Mouse (Mus musculus) hindbrain, embryonic 12.5 days (tissue): Measurements from ENCODE around the gene Myl6b. TPM values are rescaled to one million over a fixed set of nuclear protein-coding genes. Genes with fewer than 3 reads are reported as not detected.
"Not testable (repeated sequence)": the region's sequence is repeated elsewhere in the genome, so short reads cannot be mapped to it uniquely, and the experiment has no call there.

Experiments used
- ATAC-seq: fragments of 200-750 bp; cut with Nextera tagmentation; 2 replicates; pipeline ENCODE4 v1.8.0; 2017; ENCODE audit warnings: moderate TSS enrichment; ENCODE audit not compliant: low FRiP score
- H3K27ac ChIP-seq: fragments of 300-500 bp; sonication (generic); 2 replicates; pipeline ENCODE4 v1.5.1; 2016; ENCODE audit warnings: mild to moderate bottlenecking
- H3K27me3 ChIP-seq: fragments of 300-500 bp; sonication (generic); 2 replicates; pipeline ENCODE4 v1.6.1; 2016; ENCODE audit warnings: mild to moderate bottlenecking
- H3K36me3 ChIP-seq: fragments of 300-500 bp; sonication (generic); 2 replicates; pipeline ENCODE4 v1.6.1; 2016; ENCODE audit warnings: mild to moderate bottlenecking
- H3K4me1 ChIP-seq: fragments of 300-500 bp; sonication (generic); 2 replicates; pipeline ENCODE4 v1.6.1; 2016
- H3K4me2 ChIP-seq: fragments of 300-500 bp; sonication (generic); replicated peaks from 2 replicates; pipeline ENCODE4 v1.6.1; 2016; ENCODE audit warnings: mild to moderate bottlenecking
- H3K4me3 ChIP-seq: fragments of 300-500 bp; sonication (generic); 2 replicates; pipeline ENCODE4 v1.5.1; 2016; ENCODE audit warnings: mild to moderate bottlenecking
- H3K9ac ChIP-seq: fragments of 300-500 bp; sonication (generic); 2 replicates; pipeline ENCODE4 v1.6.1; 2016; ENCODE audit warnings: mild to moderate bottlenecking, moderate library complexity
- H3K9me3 ChIP-seq: fragments of 300-500 bp; sonication (generic); replicated peaks from 2 replicates; pipeline ENCODE4 v1.6.1; 2016; ENCODE audit warnings: mild to moderate bottlenecking
- WGBS: fragments of 180-500 bp; shearing (Covaris S2); methylation state at CpG from one replicate; pipeline ENCODE4 v1.1.7; 2016; 5-methylcytosine and 5-hydroxymethylcytosine counted together
- polyA plus RNA-seq: library from polyadenylated mRNA; unstranded; fragments of >200 nt; fragmentation: Nextera tagmentation; extraction: Ambion mirVana; gene quantifications from 2 replicates; pipeline ENCODE4 v1.2.1, GENCODE M21; 2016

Gene Myl6b
- polyA plus RNA-seq, 1 experiment from 2014 or later = 2.9 TPM

DNA sequence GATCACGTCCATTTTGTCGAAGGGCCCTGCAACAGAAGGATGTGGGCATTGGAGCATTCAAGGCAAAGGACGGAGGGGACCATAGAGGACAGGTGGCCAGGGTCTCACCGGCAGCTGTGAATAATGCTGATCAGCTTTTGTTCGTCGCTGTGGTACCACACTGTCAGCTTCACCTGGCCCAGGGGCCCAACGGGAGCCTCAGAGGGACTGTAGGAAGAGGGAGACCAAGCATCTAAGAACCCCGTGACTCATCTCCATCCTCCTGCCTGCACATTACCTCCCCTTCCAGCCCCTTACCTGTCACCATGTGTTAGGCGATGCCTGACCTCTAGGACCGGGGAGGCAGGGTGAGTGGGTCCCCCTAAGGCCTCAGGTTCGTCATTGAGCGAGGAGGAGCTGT, 13.3 kb upstream of the Myl6b start:
- Histone ChIP-seq H3K4me1 (no peaks in the 10 kb centered on the region), H3K27ac (no peak overlapping the region), H3K27me3 (peaks cover 19% of the 10 kb centered on the region), H3K4me3 (no peak overlapping the region), H3K9me3 (no peaks in the 10 kb centered on the region), H3K9ac (no peak overlapping the region), H3K4me2 (no peak overlapping the region), H3K36me3 (peaks cover 26% of the 10 kb centered on the region)
- ATAC-seq = no peak
- WGBS = 79% methylated on average over 12 of the region's 12 CpGs

DNA sequence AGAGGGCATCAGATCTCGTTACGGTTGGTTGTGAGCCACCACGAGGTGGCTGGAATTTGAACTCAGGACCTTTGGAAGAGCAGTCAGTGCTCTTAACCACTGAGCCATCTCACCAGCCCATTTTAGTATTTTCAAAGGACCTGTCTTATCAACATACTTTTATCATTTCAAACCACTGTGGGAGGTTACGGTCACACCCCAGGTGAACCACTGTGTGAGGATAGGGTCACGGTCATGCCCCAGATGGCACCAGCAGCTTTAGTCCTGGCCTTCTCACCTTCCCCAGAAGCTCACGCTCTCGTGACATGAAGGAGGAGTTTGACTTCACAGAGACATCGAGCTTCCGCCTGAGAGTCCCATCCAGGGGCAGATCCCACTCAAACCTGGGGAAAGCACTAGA, 12.7 kb upstream of the Myl6b start:
- Histone ChIP-seq H3K9ac (no peak overlapping the region), H3K9me3 (no peaks in the 10 kb centered on the region), H3K4me1 (no peaks in the 10 kb centered on the region), H3K27me3 (peaks cover 14% of the 10 kb centered on the region), H3K4me3 (no peak overlapping the region), H3K27ac (no peak overlapping the region), H3K4me2 (no peak overlapping the region), H3K36me3 (peaks cover 20% of the 10 kb centered on the region)
- 91% methylated on average over 9 of the region's 9 CpGs for WGBS
- no peak for ATAC-seq

DNA sequence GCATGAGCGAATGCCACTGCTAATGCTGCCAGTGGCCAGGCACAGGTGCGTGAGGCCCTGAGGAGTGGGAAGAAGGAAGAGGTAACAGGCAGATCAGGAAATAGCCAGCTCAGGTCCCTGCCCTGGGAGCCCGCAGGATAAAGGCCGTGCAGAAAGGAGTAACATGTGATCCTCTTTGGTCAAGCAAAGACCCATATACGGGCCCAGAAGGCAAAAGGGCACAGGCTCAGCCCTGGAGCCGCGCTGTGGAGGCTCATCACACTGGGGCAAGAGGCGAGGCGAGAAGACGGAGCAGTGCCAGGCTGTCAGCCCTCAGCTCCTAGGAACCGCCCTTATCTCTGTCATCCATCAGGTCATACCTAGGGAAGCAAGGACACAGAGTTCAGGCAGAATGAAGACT, 11.8 kb upstream of the Myl6b start:
- WGBS = 85% methylated on average over 11 of the region's 11 CpGs
- Histone ChIP-seq H3K4me3 (no peak overlapping the region), H3K36me3 (peaks cover 15% of the 10 kb centered on the region), H3K9ac (no peak overlapping the region), H3K27me3 (peaks cover 5% of the 10 kb centered on the region), H3K9me3 (no peaks in the 10 kb centered on the region), H3K4me1 (no peaks in the 10 kb centered on the region), H3K27ac (no peak overlapping the region), H3K4me2 (no peak overlapping the region)
- no peak for ATAC-seq

DNA sequence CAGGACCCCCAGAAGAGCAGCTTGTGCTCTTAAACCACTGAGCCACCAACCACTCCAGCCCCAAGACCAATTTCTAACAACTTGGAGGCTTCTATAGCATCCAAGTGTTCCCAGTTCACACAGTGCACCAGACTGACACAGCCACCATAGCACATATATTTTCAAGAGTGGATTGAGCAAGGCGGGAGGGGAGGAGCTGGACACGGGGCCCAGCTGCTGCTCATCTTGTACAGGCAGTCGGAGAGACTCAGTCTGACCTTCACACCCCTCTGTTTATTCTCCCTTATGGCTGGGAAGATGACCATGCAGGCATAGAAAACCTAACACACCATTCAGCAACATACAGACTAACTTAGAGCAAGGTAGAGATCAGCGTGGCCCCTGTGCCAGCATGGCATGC, 11.3 kb upstream of the Myl6b start:
- Histone ChIP-seq H3K27ac (no peak overlapping the region), H3K4me1 (no peaks in the 10 kb centered on the region), H3K4me3 (no peak overlapping the region), H3K4me2 (no peak overlapping the region), H3K36me3 (peaks cover 11% of the 10 kb centered on the region; the same call in 1 of the 2 replicates), H3K9me3 (no peaks in the 10 kb centered on the region), H3K9ac (no peak overlapping the region), H3K27me3 (peaks cover under 1% of the 10 kb centered on the region; the same call in 1 of the 2 replicates)
- WGBS = 90% methylated on average over 4 of the region's 4 CpGs
- ATAC-seq = no peak

DNA sequence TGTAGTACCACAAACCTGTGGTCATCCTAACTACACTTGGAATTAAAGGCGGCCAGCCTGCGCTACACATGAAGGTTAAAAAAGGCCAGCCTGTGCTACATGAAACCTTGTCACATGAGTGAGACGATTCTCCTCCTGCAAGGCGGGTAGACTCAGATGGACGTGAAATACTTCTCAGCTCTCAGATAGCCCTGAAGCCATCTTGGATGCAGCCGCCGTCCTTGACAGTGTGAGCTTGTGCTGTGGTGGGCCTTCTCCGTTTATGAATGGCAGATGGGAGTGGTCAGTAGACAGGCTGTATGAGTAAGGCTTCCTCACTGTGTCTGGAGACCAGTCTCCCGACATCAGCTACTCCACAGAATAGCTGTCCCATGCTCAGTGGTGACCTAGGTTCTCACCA, 10.7 kb upstream of the Myl6b start:
- Histone ChIP-seq H3K36me3 (peaks cover 11% of the 10 kb centered on the region; the same call in 1 of the 2 replicates), H3K4me2 (no peak overlapping the region), H3K4me1 (no peaks in the 10 kb centered on the region), H3K9me3 (no peaks in the 10 kb centered on the region), H3K27me3 (no peaks in the 10 kb centered on the region), H3K27ac (no peak overlapping the region), H3K9ac (no peak overlapping the region), H3K4me3 (no peak overlapping the region)
- no peak for ATAC-seq
- WGBS = 89% methylated on average over 9 of the region's 9 CpGs

DNA sequence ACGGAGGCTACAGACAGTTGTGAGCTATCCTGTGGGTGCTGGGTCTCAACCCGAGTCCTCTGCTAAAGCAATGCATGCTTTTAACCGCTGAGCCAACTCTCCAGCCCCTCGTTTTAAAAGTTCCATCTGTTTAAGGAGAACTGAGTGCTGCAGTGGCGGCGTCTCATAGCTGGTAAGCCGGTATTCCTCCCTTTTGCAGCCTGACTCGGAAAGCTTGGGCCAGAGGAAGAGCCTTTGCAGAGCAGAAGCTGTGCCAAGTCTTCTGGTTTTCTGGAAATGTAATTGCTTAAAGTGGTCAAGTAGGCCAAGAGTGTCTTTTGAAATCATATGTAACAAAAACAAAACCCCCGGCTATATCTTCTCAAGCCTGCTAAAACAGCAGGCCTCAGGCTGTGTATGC, 9.8 kb upstream of the Myl6b start:
- 83% methylated on average over 9 of the region's 9 CpGs for WGBS
- Histone ChIP-seq H3K4me3 (no peak overlapping the region), H3K27ac (no peak overlapping the region), H3K4me2 (no peak overlapping the region), H3K36me3 (peaks cover 11% of the 10 kb centered on the region; the same call in 1 of the 2 replicates), H3K27me3 (no peaks in the 10 kb centered on the region), H3K4me1 (no peaks in the 10 kb centered on the region), H3K9ac (no peak overlapping the region), H3K9me3 (no peaks in the 10 kb centered on the region)
- no peak for ATAC-seq

DNA sequence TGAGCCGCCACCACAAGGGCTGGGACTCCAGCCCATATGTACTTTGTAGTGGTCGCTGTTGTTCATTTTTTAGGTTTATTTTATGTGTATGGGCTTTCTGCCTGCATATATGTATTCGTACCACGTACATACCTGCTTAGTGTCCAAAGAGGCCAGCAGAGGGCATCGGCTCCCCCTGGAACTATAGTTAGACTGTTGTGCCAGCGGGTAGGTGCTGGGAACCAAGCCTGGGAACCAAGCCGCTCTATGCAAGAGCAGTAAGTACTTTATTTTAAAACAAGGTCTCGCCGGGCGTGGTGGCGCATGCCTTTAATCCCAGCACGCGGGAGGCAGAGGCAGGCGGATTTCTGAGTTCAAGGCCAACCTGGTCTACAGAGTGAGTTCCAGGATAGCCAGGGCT, 7.5 kb upstream of the Myl6b start:
- WGBS = 93% methylated on average over 14 of the region's 14 CpGs
- ATAC-seq = no peak
- Histone ChIP-seq H3K27ac (no peak overlapping the region), H3K27me3 (no peaks in the 10 kb centered on the region), H3K36me3 (peaks cover 11% of the 10 kb centered on the region; the same call in 1 of the 2 replicates), H3K4me2 (no peak overlapping the region), H3K9ac (no peak overlapping the region), H3K9me3 (no peaks in the 10 kb centered on the region), H3K4me1 (no peaks in the 10 kb centered on the region), H3K4me3 (no peak overlapping the region)

DNA sequence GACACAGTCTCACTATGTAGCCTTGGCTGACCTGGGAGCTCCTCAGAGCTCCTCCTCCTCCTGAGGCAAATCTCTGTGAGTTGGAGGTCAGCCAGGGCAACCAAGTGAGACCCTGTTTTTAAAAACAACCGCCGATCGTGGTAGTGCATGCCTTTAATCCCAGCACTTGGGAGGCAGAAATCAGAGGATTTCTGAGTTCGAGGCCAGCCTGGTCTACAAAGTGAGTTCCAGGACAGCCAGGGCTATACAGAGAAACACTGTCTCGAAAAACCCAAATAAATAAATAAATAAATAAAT, 6.8 kb upstream of the Myl6b start:
- WGBS = 92% methylated on average over 5 of the region's 5 CpGs
- not testable (repeated sequence) for H3K9me3 ChIP-seq, H3K27me3 ChIP-seq, H3K27ac ChIP-seq, H3K9ac ChIP-seq, H3K36me3 ChIP-seq, H3K4me2 ChIP-seq, H3K4me1 ChIP-seq, H3K4me3 ChIP-seq, ATAC-seq

DNA sequence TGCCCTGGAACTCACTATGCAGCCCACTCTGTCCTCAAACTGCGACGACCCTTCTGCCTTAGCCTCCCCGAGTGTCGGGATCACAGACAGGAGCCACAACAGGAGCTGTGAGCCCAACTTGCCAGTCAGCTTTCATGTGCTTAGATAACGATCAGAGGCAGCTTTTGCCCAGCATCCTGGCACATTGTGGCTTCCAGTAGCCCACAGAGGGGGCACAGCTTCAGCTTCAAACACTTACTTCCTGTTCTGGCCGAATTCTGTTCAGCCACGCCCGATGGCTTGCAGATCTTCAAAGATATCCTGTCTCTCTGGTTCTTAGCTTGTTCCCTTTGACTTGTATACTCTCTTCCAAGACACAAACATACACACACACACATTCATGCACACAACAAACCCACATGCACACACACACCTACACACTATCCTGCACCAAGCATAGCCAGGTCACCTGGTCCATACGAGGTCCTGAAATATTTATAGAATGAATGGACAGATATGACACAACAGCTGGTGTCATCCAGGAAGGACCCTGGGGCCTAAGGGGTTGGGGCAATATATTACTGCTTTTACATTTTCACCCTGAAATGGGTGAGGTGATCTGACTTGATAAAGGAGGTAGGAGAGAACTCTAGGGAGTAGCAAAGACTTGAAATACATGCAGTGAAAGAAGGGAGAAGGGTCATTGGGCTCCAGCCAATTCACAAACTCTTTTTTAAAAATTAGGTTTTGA, 6.3 kb upstream of the Myl6b start:
- Histone ChIP-seq H3K36me3 (0 out of 2 replicates have a peak, but pooled peaks cover 3% of the 10 kb centered on the region), H3K9me3 (no peaks in the 10 kb centered on the region), H3K27me3 (no peaks in the 10 kb centered on the region), H3K27ac (no peak overlapping the region), H3K4me3 (no peak overlapping the region), H3K9ac (no peak overlapping the region; the same call in 1 of the 2 replicates), H3K4me1 (no peaks in the 10 kb centered on the region), H3K4me2 (no peak overlapping the region)
- 83% methylated on average over 9 of the region's 9 CpGs for WGBS
- no peak for ATAC-seq

DNA sequence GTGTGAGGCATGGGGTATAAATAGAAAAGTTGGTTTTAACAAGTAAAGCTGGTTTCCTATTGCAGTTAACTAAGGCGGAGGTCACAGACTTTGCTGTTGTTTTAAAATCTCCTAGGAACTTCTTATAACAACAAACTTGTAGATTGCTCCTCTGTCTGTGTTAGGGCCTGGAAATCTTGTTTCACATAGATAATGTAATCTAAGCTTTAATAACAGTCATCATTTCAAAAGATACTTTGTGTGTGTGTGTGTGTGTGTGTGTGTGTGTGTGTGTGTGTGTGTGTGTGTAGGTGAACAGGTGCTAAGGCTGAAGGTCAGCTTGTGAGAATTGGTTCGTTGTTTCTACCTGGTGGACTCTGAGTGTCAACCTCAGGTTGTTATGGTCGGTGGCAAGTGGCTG, 5.5 kb upstream of the Myl6b start:
- H3K27ac ChIP-seq = no peak overlapping the region
- H3K9me3 ChIP-seq = no peaks in the 10 kb centered on the region
- no peak overlapping the region for H3K4me2 ChIP-seq
- peaks cover 3% of the 10 kb centered on the region; the same call in 1 of the 2 replicates for H3K4me1 ChIP-seq
- H3K27me3 ChIP-seq = no peaks in the 10 kb centered on the region
- H3K36me3 ChIP-seq = no peaks in the 10 kb centered on the region
- 90% methylated on average over 3 of the region's 3 CpGs for WGBS
- H3K9ac ChIP-seq = no peak overlapping the region
- no peak for ATAC-seq
- H3K4me3 ChIP-seq = no peak overlapping the region

DNA sequence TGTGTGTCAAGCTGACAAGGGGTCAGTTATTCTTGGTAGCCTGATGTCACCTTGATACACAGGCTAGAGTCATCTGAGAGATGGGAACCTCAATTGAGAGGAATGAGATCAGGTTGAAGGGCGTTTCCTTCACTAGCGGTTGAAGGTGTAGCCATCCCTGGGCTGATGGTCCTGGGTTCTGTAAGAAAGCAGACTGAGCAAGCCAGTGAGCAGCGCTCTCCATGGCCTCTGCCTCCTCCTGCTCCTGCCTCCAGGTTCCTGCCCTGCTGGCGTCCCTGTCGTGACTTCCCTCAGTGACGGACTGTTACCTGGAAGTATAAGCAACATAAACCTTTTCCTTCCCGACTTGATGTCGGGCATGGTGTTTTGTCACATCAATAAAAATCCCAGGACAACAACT, 5.0 kb upstream of the Myl6b start:
- Histone ChIP-seq H3K4me1 (peaks cover 3% of the 10 kb centered on the region; the same call in 1 of the 2 replicates), H3K4me3 (no peak overlapping the region), H3K9me3 (no peaks in the 10 kb centered on the region), H3K9ac (no peak overlapping the region), H3K4me2 (no peak overlapping the region), H3K27ac (no peak overlapping the region), H3K36me3 (no peaks in the 10 kb centered on the region), H3K27me3 (no peaks in the 10 kb centered on the region)
- WGBS = 79% methylated on average over 8 of the region's 8 CpGs
- ATAC-seq = no peak

DNA sequence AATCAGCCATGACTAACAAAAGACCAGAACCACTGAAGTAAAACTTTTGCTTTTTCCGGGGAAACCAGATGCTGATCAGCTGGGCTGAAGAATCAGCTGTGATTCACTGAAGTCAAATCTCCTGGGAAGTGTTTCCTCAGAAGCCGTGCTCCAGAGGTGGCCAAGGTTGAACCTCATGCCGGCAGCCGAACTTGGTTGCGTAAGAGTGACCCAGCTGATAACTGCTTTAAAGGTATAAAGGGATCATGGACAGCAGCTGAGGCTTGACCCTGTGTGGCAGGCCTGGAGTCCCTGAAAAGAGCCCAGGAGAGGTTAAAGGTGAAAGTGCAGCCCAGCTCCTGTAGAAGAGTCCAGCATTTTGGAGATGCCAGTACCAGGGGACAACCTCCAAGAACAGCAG, 3.9 kb upstream of the Myl6b start:
- H3K9me3 ChIP-seq = no peaks in the 10 kb centered on the region
- no peaks in the 10 kb centered on the region for H3K36me3 ChIP-seq
- H3K4me1 ChIP-seq = peaks cover 8% of the 10 kb centered on the region; the same call in 1 of the 2 replicates
- no peak overlapping the region for H3K4me3 ChIP-seq
- H3K4me2 ChIP-seq = no peak overlapping the region
- H3K27ac ChIP-seq = no peak overlapping the region
- no peak overlapping the region for H3K9ac ChIP-seq
- no peaks in the 10 kb centered on the region for H3K27me3 ChIP-seq
- ATAC-seq = no peak
- WGBS = 78% methylated on average over 5 of the region's 5 CpGs

DNA sequence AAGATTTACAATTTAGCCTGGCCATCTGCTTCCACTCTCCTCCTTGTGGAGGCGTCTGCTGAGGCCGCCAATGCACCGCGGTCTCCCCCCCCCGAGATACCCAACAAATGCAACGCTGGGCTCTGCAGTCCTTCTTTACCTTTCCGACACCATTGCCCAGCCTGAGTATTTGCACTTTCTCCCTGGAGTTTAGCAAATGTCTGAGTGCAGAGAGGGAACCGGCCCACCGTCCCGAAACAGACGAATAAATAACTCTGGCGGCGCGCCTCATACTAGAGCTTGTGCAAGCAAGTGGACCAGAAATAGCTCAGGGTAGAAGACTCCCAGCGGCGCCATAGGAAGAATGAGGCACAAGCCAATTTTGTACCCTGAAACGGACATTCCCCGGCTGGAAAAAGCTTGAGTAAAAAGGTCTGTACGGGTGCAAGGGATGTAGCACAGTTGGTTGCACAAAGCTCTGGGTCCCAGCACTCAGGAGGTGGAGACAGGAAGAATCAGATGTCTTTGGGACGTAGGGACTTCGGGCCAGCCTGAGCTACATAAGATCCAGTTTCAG, 709 bp upstream of the Myl6b start:
- Histone ChIP-seq H3K36me3 (no peaks in the 10 kb centered on the region), H3K4me3 (peak overlapping the region; percentile 61), H3K27me3 (no peaks in the 10 kb centered on the region), H3K9ac (peak overlapping the region; percentile 58), H3K4me2 (peak overlapping the region; percentile 72), H3K27ac (peak overlapping the region; percentile 84), H3K4me1 (peaks cover 17% of the 10 kb centered on the region), H3K9me3 (no peaks in the 10 kb centered on the region)
- 2% methylated on average over 21 of the region's 21 CpGs for WGBS
- ATAC-seq = peak; percentile 35
